Mouse (Mus musculus) right cerebral cortex, adult 2 months (tissue): ENCODE data around the gene Sept9.

Experiments used
- DNase-seq, 2 experiments: peaks; one replicate each; pipeline ENCODE4 v3.0.0; 2021 to 2022; ENCODE audit warnings: low spot score in 2 of 2

Sept9 gene

DNA sequence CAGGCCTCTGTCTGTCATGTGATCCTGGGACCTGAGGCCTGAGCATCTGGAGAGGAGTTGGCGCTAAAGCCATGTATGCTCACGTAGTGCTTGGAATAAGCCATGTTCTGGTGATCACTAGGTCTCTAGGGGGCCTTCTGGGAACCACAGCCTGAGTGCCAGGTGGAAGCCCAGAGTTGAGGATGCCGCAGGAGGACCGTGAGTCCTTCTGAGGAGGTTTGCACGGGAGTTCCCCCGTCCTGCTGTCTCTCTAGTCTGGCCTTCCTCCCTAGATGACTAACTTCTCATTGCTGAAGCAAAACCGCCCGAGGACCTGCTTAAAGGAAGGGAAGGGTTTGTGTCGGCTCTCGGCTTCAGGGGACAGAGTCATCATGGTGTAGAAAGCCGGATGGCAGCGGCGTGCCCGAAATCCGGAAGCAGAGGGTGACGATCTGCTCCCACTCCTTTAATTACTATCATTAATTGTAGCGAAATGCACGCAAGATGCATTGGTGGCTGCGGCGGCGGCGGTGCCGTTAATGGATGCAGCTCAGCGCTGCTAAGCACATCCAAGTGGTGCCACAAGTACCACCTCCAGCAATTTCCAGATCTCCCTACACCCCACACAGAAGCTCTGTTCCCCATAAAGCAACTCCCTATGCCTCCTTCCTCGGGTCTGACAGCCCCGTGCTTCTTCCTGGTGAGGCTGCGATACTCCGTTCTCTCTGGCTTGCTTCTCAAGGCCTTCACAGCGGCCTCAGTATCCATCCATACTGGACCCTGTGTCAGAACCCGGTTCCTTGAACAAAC lies 92.0 kb downstream of the Sept9 start:
- DNase-seq = peak in 1 of 2 experiments; percentile 36

GRCm38 (mm10) chr11:117292446-117292845 lies 93.0 kb downstream of the Sept9 start:
- DNase-seq = no peak

- DNase-seq = no peak
Observed at GRCm38 (mm10) chr11:117295266-117295665, 95.8 kb downstream of the Sept9 start.

GRCm38 (mm10) chr11:117296116-117296499 lies 96.6 kb downstream of the Sept9 start:
- DNase-seq = no peak

- DNase-seq = peak in 1 of 2 experiments; percentile 32
Observed at GRCm38 (mm10) chr11:117296500-117297189, 97.2 kb downstream of the Sept9 start.

DNA sequence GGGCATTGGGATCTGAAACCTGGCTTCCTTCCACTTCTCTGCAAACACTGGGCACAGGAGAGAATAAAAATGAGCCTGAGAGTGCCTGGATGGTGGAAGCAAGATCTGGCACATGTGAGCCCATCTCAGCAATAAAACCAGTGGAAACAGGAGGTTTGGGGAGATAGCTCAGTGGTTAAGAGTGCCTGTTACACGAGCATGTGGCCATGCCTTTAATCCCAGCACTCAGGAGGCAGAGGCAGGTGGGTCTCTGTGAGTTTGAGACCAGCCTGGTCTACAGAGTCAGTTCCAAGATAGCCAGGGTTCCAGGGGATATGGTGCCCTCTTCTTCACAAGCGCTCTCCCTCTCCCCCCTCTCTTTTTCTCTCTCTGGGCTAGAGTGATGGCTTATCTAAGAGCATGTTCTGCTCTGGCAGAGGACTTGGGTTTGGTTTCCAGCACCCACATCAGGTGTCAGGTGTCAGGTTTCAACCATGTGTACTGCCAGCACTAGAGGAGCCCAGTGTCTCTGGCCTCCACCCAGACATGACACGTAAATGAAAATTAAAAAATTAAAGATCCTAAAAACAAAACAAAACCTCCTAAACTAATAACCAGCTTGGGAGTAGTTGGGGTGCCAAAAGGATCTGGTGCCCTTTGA lies 97.8 kb downstream of the Sept9 start:
- no peak for DNase-seq

DNA sequence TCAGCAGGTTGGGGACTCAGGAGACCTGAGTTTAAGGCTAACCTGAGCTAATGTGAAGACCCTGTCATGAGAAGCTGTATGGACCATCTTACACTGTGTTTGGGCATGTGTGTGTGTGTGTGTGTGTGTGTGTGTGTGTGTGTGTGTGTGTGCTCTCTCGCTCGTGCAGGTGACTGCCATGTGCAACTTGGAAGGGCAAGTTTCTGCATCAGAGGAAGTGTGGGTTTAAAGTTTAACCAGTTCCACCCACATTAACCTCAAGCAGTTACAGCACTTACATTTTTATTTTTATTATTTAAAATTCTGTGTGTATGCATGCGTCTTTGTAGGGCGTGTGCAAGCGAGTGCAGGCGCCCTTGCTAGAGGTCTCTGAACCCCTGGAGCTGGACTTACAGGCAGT lies 100.3 kb downstream of the Sept9 start:
- DNase-seq = no peak

- no peak for DNase-seq
Observed at GRCm38 (mm10) chr11:117300809-117301208, 101.3 kb downstream of the Sept9 start.

- DNase-seq = peak in 1 of 2 experiments; percentile 45
Observed at GRCm38 (mm10) chr11:117301716-117302115, 102.3 kb downstream of the Sept9 start.

DNA sequence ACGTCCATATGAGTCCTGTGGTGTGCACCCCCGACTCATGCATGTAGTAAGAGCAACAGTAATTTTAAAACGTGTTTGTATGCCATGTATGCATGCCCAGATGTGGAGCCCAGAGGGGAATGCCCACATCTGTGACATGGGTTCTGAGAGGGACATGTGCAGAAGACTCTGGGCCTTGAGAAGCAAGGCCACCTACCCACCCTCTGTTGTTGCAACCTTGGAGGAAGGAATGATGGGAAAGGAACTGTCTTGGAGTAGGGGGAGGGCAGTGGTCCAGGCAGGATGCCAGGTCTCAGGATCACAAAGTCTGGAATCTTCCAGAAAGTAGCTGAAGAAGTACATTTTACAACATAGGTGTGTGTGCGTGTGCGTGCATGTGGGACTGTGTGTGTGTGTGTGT lies 102.9 kb downstream of the Sept9 start:
- DNase-seq = no peak

GRCm38 (mm10) chr11:117305509-117306188 lies 106.2 kb downstream of the Sept9 start:
- DNase-seq = no peak

DNA sequence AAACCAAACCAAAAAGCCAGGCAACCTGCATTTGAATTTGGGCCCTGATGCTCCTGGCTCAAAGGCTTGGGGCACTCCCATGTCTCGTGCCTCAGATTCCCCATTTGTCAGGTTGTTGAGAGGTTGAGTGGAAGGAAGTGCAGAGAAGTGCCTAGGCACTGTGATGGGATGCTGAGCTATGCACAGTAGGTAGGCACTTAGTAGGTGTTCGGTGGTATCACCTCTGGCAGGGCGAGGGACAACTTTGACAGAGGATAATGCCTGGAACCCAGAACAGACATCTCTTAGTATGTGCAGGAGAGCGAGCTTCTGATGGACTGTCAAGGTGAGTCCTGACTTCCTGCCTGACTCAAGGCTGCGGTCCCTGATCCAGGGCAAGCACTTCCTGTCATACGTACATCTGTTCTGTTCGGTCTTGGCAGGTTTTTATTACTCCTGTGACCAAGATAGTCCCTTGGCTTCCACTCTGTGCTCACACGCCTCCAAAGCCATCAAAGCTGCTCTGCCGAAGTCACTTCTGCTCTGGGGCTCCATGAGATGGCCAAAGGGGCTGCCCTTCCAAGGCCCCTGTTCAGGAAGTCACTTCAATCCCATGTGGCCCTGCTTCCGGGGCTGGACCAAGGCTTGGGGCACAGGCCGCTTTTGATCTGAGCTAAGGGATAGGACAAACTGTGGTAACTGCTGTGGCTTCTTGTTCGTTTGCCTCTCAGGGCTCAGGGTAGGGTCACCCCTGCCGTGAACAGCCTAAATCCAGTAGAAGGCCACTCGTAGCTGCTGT lies 107.0 kb downstream of the Sept9 start:
- DNase-seq = no peak

DNA sequence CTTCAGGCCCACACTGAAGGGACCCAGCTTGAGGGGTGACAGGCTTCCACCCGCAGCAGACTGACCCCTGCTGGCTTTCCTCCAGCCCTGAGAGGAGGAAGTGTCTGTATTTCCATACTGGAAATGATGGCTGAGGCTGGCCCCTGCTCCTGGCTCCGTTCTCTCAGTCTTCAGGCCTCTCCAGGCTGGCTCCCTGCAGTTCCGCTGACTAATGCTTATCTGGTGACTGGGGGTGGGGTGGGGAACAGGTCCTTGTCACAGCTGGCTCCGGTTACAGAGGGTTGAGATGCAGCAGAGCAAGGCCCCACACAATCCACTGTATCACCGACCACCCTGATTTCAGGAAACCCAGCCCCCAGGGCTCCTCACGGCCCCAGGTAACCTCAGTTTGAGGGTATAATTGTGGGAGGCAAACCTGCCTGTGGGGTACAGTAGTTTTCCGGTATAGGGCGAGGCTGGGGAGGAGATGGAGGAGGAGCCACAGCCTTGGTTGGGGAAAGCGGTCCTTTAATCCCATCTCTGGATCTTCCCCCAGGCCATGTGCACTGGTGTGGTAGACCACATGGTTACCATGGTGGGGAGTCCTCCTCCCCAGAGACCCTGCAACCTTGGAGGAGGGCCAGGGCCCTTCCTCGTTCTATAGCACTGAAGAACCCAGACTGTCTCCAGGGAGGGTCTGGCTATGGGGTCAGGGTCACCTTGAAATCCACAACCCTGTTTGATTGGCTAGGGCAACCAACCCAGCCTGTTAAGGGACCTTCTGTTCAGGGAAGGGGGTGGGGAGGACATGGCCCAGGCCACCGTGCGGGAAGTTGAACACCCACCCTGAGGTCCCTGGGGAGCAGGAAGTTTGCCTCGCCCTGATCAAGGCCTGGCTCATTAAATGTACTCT lies 108.7 kb downstream of the Sept9 start:
- DNase-seq = no peak

- no peak for DNase-seq
Observed at GRCm38 (mm10) chr11:117309108-117309917, 109.9 kb downstream of the Sept9 start.

- no peak for DNase-seq
Observed at GRCm38 (mm10) chr11:117309918-117310287, 110.4 kb downstream of the Sept9 start.

- DNase-seq = no peak
Observed at GRCm38 (mm10) chr11:117310341-117311107, 111.1 kb downstream of the Sept9 start.

DNA sequence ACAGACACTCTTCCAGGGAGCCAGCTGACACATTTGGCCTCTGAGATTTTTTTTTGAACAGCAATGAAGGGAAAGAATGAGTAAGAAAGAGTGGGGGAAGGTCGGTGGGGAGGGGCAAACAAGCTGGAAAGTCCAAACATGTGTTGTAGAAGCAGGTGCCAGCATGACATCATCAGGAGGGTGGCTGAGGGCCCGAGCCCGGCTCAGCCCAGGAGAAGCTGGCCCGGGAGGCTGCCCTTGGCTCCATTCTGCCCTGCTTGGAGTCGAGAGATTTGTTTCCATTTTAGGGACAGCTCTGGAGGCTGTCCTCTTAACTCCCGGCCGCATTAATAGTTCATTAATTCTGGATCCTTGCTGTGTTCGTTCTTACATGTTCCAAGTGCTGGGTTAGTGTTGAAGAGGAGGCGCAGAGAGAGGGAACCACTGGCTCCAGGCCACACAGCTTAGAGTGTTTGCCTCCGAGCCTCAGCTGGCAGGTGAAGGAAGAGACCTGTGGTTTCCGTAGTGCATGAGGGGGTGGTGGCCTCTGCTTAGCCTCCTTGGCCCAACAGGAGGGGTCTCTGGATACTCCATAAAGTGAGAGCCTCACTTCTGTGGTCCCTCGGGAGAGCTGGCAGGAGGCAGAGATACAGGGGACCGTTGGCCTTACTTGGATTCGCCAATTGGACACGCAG lies 111.8 kb downstream of the Sept9 start:
- peak in 1 of 2 experiments; percentile 37 for DNase-seq
